ENCODE assay signal across 21 mouse cellular contexts in the genomic region with DNA sequence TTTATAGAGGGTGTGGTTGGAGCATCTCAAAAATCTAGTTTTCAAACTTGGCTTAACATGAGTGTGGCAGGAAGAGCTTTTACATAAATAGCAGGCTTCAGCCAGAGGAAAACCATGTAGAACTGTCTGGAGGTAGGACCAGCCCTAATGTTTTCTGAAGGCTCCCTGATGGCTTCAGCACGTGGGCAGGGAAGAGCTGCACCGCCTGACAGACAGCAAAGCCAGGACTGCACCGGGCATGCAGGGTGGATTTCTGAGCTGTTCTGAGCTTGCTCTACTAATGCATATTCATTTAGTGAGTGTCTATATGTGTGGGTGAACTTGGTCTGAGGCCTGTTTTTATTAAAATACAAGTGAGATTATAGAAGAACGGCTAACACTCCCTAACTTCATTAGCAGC.
DNase-seq lines count a peak whose midpoint lies in the region; ATAC-seq and TF ChIP-seq lines count a peak whose summit lies in the region.
"Had no signal": no experiment of that assay in that cellular context is flagged by ENCODE, and none has a peak within 500 bp of the region (broad histone marks: within the 10 kb centered on the region; RNA-seq: fewer than 3 reads in every experiment).

No protein-coding gene starts in this region.

- 0 out of 2 replicates have a peak, but pooled peaks cover 4% of the 10 kb centered on the region for H3K36me3 ChIP-seq in hindbrain, embryonic 13.5 days
- no peaks in the 10 kb centered on the region for H3K36me3 ChIP-seq in hindbrain, embryonic 10.5 days
- H3K36me3 ChIP-seq: embryonic facial prominence, embryonic 12.5 days; heart, embryonic 12.5 days; midbrain, embryonic 12.5 days had no signal

- H3K4me3 ChIP-seq in hindbrain, embryonic 13.5 days, result no peak overlapping the region
- no peak overlapping the region for H3K4me3 ChIP-seq in hindbrain, embryonic 10.5 days
- H3K4me3 ChIP-seq in left cerebral cortex, adult 2 months, result no peak overlapping the region
- H3K4me3 ChIP-seq: embryonic facial prominence, embryonic 12.5 days; erythroblast, embryonic 14.5 days; heart, embryonic 12.5 days; midbrain, embryonic 12.5 days had no signal

- intact Hi-C loops in left cerebral cortex, adult 2 months (cut with DNase I), result no loop called here
- intact Hi-C loops in left cerebral cortex, postnatal 10 days (cut with DNase I), result loop anchor here (10.0 kb wide), 1 partner anchor 776 kb away; no protein-coding TSS in a partner anchor

- no peak for ATAC-seq in hindbrain, embryonic 13.5 days (ENCODE audit: low FRiP score)
- ATAC-seq: forebrain, embryonic 14.5 days had no signal

- H3K9ac ChIP-seq in hindbrain, embryonic 13.5 days, result no peak overlapping the region
- H3K9ac ChIP-seq: embryonic facial prominence, embryonic 12.5 days; heart, embryonic 12.5 days; midbrain, embryonic 12.5 days had no signal

- H3K27ac ChIP-seq in hindbrain, embryonic 13.5 days, result peak overlapping the region; percentile 73
- no peak overlapping the region for H3K27ac ChIP-seq in hindbrain, embryonic 10.5 days
- H3K27ac ChIP-seq in left cerebral cortex, adult 2 months, result peak overlapping the region; percentile 73
- H3K27ac ChIP-seq: embryonic facial prominence, embryonic 12.5 days; kidney, postnatal 0 days had no signal

- no peaks in the 10 kb centered on the region for H3K9me3 ChIP-seq in hindbrain, embryonic 13.5 days
- no peaks in the 10 kb centered on the region for H3K9me3 ChIP-seq in hindbrain, embryonic 10.5 days
- H3K9me3 ChIP-seq: embryonic facial prominence, embryonic 12.5 days; heart, embryonic 12.5 days; midbrain, embryonic 12.5 days had no signal

- TF ChIP-seq CTCF in left cerebral cortex, adult 2 months (IDR thresholded peaks at IDR 0.05), result no peak

- WGBS in hindbrain, embryonic 13.5 days, result 55% methylated on average over 4 of the region's 4 CpGs
- 80% methylated on average over 4 of the region's 4 CpGs for WGBS in hindbrain, embryonic 10.5 days

- H3K27me3 ChIP-seq in hindbrain, embryonic 13.5 days, result no peaks in the 10 kb centered on the region
- H3K27me3 ChIP-seq in hindbrain, embryonic 10.5 days (ENCODE audit: insufficient read depth, poor library complexity, severe bottlenecking), result no peaks in the 10 kb centered on the region
- H3K27me3 ChIP-seq: CH12.LX; embryonic facial prominence, embryonic 12.5 days; heart, embryonic 12.5 days; midbrain, embryonic 12.5 days had no signal

- no peak for DNase-seq in hindbrain, embryonic 10.5 days (ENCODE audit: low spot score)
- no peak for DNase-seq in left cerebral cortex, adult 2 months (ENCODE audit: extremely low spot score in 1 of 2, low spot score in 2 of 2)
- DNase-seq in left cerebral cortex, postnatal 10 days (ENCODE audit: extremely low spot score in 1 of 2, low spot score in 2 of 2), result no peak
- peak; percentile 10 for DNase-seq in ZHBTc4 (ENCODE audit: low read depth, low spot score)
- peak; percentile 28 for DNase-seq in right cerebral cortex, postnatal 14 days
- no peak for DNase-seq in kidney, adult 9 months
- DNase-seq: cerebellum, adult 8-10 months; heart, postnatal 14 days; kidney, adult 11 months; liver; lung, postnatal 10 days; spleen, adult 18-20 months; thymus, postnatal 4 days had no signal

- no peak overlapping the region for H3K4me2 ChIP-seq in hindbrain, embryonic 13.5 days
- H3K4me2 ChIP-seq: embryonic facial prominence, embryonic 12.5 days; heart, embryonic 12.5 days; midbrain, embryonic 12.5 days had no signal

- peaks cover 13% of the 10 kb centered on the region for H3K4me1 ChIP-seq in hindbrain, embryonic 13.5 days (replicated peaks)
- 0 out of 2 replicates have a peak, but pooled peaks cover 3% of the 10 kb centered on the region for H3K4me1 ChIP-seq in hindbrain, embryonic 10.5 days (replicated peaks)
- H3K4me1 ChIP-seq: embryonic facial prominence, embryonic 12.5 days had no signal

Comparison
In these comparisons a context has a peak if more than half of its experiments do, and no peak if none do; other contexts are left out.
1. DNase-seq: peak in ZHBTc4 (single experiment) and right cerebral cortex, postnatal 14 days (single experiment); none in hindbrain, embryonic 10.5 days (single experiment), left cerebral cortex, adult 2 months (0 of 2), left cerebral cortex, postnatal 10 days (0 of 2) and kidney, adult 9 months (single experiment).